Mouse (Mus musculus): ENCODE data around the gene Pgk1. TPM values are rescaled to one million over a fixed set of nuclear protein-coding genes. Genes with fewer than 3 reads are reported as not detected.

The Pgk1 gene
- total and polyA plus RNA-seq, 3 experiments, result 285 to 890 (median 528) TPM

- Histone ChIP-seq H3K4me3 (ENCODE audit: control insufficient read depth in 1 of 2, insufficient read depth in 1 of 2, low read depth in 2 of 2, low read length in 2 of 2) (no peak overlapping the region), H3K27me3 (ENCODE audit: control insufficient read depth in 1 of 2, insufficient read depth in 2 of 2, low read length in 2 of 2) (no peaks in the 10 kb centered on the region), H3K27ac (ENCODE audit: control insufficient read depth, low read depth, low read length) (no peak overlapping the region), H3K9me3 (replicated peaks; ENCODE audit: insufficient read depth, low read length) (no peaks in the 10 kb centered on the region), H3K4me1 (ENCODE audit: control insufficient read depth in 1 of 2, insufficient read depth in 2 of 2, low read length in 2 of 2) (peaks cover 0 to 2% of the 10 kb centered on the region in 2 experiments; a peak in 2 of 4 replicates), H3K9ac (ENCODE audit: control insufficient read depth, low read depth, low read length, poor library complexity, severe bottlenecking) (no peak overlapping the region), H3K36me3 (ENCODE audit: control insufficient read depth in 1 of 2, insufficient read depth in 2 of 2, low read length in 2 of 2) (peaks cover 0 to 8% of the 10 kb centered on the region in 2 experiments; a peak in 1 of 4 replicates), H3K79me2 (ENCODE audit: control insufficient read depth, insufficient read depth, low read length, poor library complexity) (no peaks in the 10 kb centered on the region)
- peak; percentile 6; the same call in 1 of the 2 replicates for TF ChIP-seq TAL1 (IDR thresholded peaks at IDR 0.05; ENCODE audit: low read length)
- TF ChIP-seq EP300 (IDR thresholded peaks at IDR 0.05; ENCODE audit: low read depth in 1 of 2, low read length in 2 of 2), result peak in 1 of 2 experiments; percentile 34; a peak in 2 of 4 replicates
- peak; percentile 18; the same call in 1 of the 2 replicates for TF ChIP-seq TCF12 (IDR thresholded peaks at IDR 0.05; ENCODE audit: low read depth, low read length)
- 0 out of 2 replicates have a peak, but pooled peaks have one; percentile 29 for TF ChIP-seq GATA1 (IDR thresholded peaks at IDR 0.05; ENCODE audit: low read depth, low read length)
- TF ChIP-seq ZC3H11A (IDR thresholded peaks at IDR 0.05; ENCODE audit: low read depth, low read length), result no peak
- TF ChIP-seq SIN3A (IDR thresholded peaks at IDR 0.05; ENCODE audit: low read length), result no peak
- peak; percentile 61; the same call in 1 of the 2 replicates for TF ChIP-seq MEF2A (IDR thresholded peaks at IDR 0.05; ENCODE audit: extremely low read depth, insufficient replicate concordance, low read depth, low read length, poor library complexity, severe bottlenecking)
- TF ChIP-seq ETS1 (IDR thresholded peaks at IDR 0.05; ENCODE audit: low read depth, low read length), result 0 out of 2 replicates have a peak, but pooled peaks have one; percentile 31
- TF ChIP-seq ZKSCAN1 (IDR thresholded peaks at IDR 0.05; ENCODE audit: low read depth, low read length), result no peak
- no peak for DNase-seq (ENCODE audit: low read depth, low spot score)
Measured at GRCm38 (mm10) chrX:106148185-106148584, 38.7 kb upstream of the Pgk1 start.

DNA sequence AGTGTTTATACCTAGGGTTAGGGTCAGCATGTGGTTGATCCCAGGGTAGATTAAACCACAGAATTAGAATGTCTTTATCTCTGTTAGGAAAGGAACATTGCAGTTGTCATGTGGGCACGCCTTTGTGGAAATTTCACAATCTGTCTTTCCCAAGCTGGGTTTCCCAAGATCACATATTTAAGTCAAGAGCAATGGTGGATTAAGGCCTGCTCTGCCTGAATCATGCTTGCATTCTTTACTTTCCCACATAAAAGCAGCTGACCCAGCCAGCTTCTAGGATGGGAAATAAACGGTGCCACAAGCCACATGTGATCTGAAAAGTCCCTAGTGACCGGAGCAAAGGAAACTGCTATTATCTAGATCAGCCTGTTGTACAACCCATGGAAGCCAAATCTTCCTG, 37.4 kb upstream of the Pgk1 start:
- Histone ChIP-seq H3K79me2 (ENCODE audit: control insufficient read depth, insufficient read depth, low read length, poor library complexity) (no peaks in the 10 kb centered on the region), H3K9me3 (replicated peaks; ENCODE audit: insufficient read depth, low read length) (no peaks in the 10 kb centered on the region), H3K9ac (ENCODE audit: control insufficient read depth, low read depth, low read length, poor library complexity, severe bottlenecking) (no peak overlapping the region), H3K36me3 (ENCODE audit: control insufficient read depth in 1 of 2, insufficient read depth in 2 of 2, low read length in 2 of 2) (peaks cover 0 to 11% of the 10 kb centered on the region in 2 experiments; a peak in 1 of 4 replicates), H3K4me3 (ENCODE audit: control insufficient read depth in 1 of 2, insufficient read depth in 1 of 2, low read depth in 2 of 2, low read length in 2 of 2) (no peak overlapping the region), H3K27ac (ENCODE audit: control insufficient read depth, low read depth, low read length) (no peak overlapping the region), H3K27me3 (ENCODE audit: control insufficient read depth in 1 of 2, insufficient read depth in 2 of 2, low read length in 2 of 2) (no peaks in the 10 kb centered on the region), H3K4me1 (ENCODE audit: control insufficient read depth in 1 of 2, insufficient read depth in 2 of 2, low read length in 2 of 2) (peaks cover 0 to 2% of the 10 kb centered on the region in 2 experiments; a peak in 2 of 4 replicates)
- DNase-seq (ENCODE audit: low read depth, low spot score), result no peak
- TF ChIP-seq RCOR1 (IDR thresholded peaks at IDR 0.05; ENCODE audit: low read depth, low read length) (no peak), BHLHE40 (IDR thresholded peaks at IDR 0.05; ENCODE audit: borderline replicate concordance, low read depth, low read length) (no peak), ZMIZ1 (IDR thresholded peaks at IDR 0.05; ENCODE audit: low read depth, low read length) (no peak), UBTF (IDR thresholded peaks at IDR 0.05; ENCODE audit: borderline replicate concordance, insufficient read depth, low read depth, low read length) (no peak), NELFE (IDR thresholded peaks at IDR 0.05; ENCODE audit: low read depth, low read length) (no peak), JUND (IDR thresholded peaks at IDR 0.05; ENCODE audit: low read depth, low read length) (no peak), ZC3H11A (IDR thresholded peaks at IDR 0.05; ENCODE audit: low read depth, low read length) (no peak), POLR2AphosphoS5 (IDR thresholded peaks at IDR 0.05; ENCODE audit: borderline replicate concordance, low read depth, low read length) (no peak), POLR2A (IDR thresholded peaks at IDR 0.05; ENCODE audit: control insufficient read depth in 1 of 2, insufficient read depth in 1 of 2, low read depth in 1 of 2, low read length in 2 of 2, poor library complexity in 1 of 2) (no peak), ELF1 (IDR thresholded peaks at IDR 0.05; ENCODE audit: low read depth, low read length) (no peak), CHD2 (IDR thresholded peaks at IDR 0.05; ENCODE audit: low read length) (no peak), POLR2AphosphoS2 (IDR thresholded peaks at IDR 0.05; ENCODE audit: low read length) (no peak), NRF1 (IDR thresholded peaks at IDR 0.05; ENCODE audit: insufficient read depth, low read depth, low read length, poor library complexity, severe bottlenecking) (no peak), TAL1 (IDR thresholded peaks at IDR 0.05; ENCODE audit: low read length) (no peak), ETS1 (IDR thresholded peaks at IDR 0.05; ENCODE audit: low read depth, low read length) (no peak), ZNF384 (IDR thresholded peaks at IDR 0.05; ENCODE audit: low read depth, low read length) (no peak), MXI1 (IDR thresholded peaks at IDR 0.05; ENCODE audit: low read depth, low read length) (no peak), MAZ (IDR thresholded peaks at IDR 0.05; ENCODE audit: low read depth, low read length) (no peak), GABPA (IDR thresholded peaks at IDR 0.05; ENCODE audit: low read depth, low read length) (no peak)
